Mouse (Mus musculus) testis, adult 2 months (tissue): ENCODE data around the gene Lctl. TPM values are rescaled to one million over a fixed set of nuclear protein-coding genes. Genes with fewer than 3 reads are reported as not detected.
"Not testable (repeated sequence)": the region's sequence is repeated elsewhere in the genome, so short reads cannot be mapped to it uniquely, and the experiment has no call there.

Source experiments
- H3K27ac ChIP-seq: fragments of 200-500 bp; 2 replicates; pipeline ENCODE4 v1.5.1; 2012; ENCODE audit warnings: low read depth, low read length; ENCODE audit not compliant: control insufficient read depth, insufficient read depth
- H3K27me3 ChIP-seq: fragments of 200-500 bp; 2 replicates; pipeline ENCODE4 v1.6.1; 2012; ENCODE audit warnings: mild to moderate bottlenecking, low read length, moderate library complexity; ENCODE audit not compliant: control insufficient read depth, insufficient read depth
- H3K36me3 ChIP-seq: fragments of 200-500 bp; 2 replicates; pipeline ENCODE4 v1.6.1; 2012; ENCODE audit warnings: mild to moderate bottlenecking, low read length; ENCODE audit not compliant: control insufficient read depth, insufficient read depth
- H3K4me1 ChIP-seq: fragments of 200-500 bp; 2 replicates; pipeline ENCODE4 v1.6.1; 2012; ENCODE audit warnings: low read length; ENCODE audit not compliant: control insufficient read depth, insufficient read depth
- H3K4me3 ChIP-seq: fragments of 200-500 bp; 2 replicates; pipeline ENCODE4 v1.5.1; 2012; ENCODE audit warnings: low read depth, mild to moderate bottlenecking, low read length, moderate library complexity, mixed read lengths; ENCODE audit not compliant: control insufficient read depth
- CTCF ChIP-seq: fragments of 200-500 bp; IDR thresholded peaks from 2 replicates; pipeline ENCODE4 v1.5.1; 2012; ENCODE audit warnings: low read depth, mild to moderate bottlenecking, inconsistent platforms, low read length, moderate library complexity; ENCODE audit not compliant: control insufficient read depth, insufficient read depth, insufficient replicate concordance
- POLR2A ChIP-seq: fragments of 200-500 bp; IDR thresholded peaks from 2 replicates; pipeline ENCODE4 v1.6.1; 2012; ENCODE audit warnings: low read depth, mild to moderate bottlenecking, inconsistent platforms, low read length, moderate library complexity; ENCODE audit not compliant: control insufficient read depth
- polyA plus RNA-seq: library from polyadenylated mRNA; depleted of rRNA; stranded (reverse); fragments of >200 nt; gene quantifications from 2 replicates; pipeline ENCODE4 v1.2.3, GENCODE M21; 2012

The Lctl gene
- polyA plus RNA-seq, 1 experiment: 0.49 TPM

- TF ChIP-seq CTCF: no peak
- no peak for TF ChIP-seq POLR2A
- H3K36me3 ChIP-seq: peaks cover 5% of the 10 kb centered on the region
- H3K27ac ChIP-seq: no peak overlapping the region
- no peaks in the 10 kb centered on the region for H3K4me1 ChIP-seq
- H3K4me3 ChIP-seq: no peak overlapping the region
- no peaks in the 10 kb centered on the region for H3K27me3 ChIP-seq
These were observed 39.7 kb downstream of the Lctl start for GRCm38 (mm10) chr9:64156641-64157040.

GRCm38 (mm10) chr9:64160471-64160870 is 43.5 kb downstream of the Lctl start:
- no peaks in the 10 kb centered on the region for H3K27me3 ChIP-seq
- H3K27ac ChIP-seq: no peak overlapping the region
- H3K4me1 ChIP-seq: no peaks in the 10 kb centered on the region
- H3K36me3 ChIP-seq: peaks cover 5% of the 10 kb centered on the region
- no peak overlapping the region for H3K4me3 ChIP-seq
- no peak for TF ChIP-seq CTCF
- no peak for TF ChIP-seq POLR2A

GRCm38 (mm10) chr9:64169967-64170366 is 53.0 kb downstream of the Lctl start:
- not testable (repeated sequence) for H3K4me3 ChIP-seq, H3K27me3 ChIP-seq, H3K27ac ChIP-seq, H3K36me3 ChIP-seq, H3K4me1 ChIP-seq

- no peaks in the 10 kb centered on the region for H3K27me3 ChIP-seq
- H3K4me3 ChIP-seq: peak overlapping the region; percentile 100
- H3K27ac ChIP-seq: peak overlapping the region; percentile 99
- TF ChIP-seq CTCF (no peak), POLR2A (no peak)
- no peaks in the 10 kb centered on the region for H3K36me3 ChIP-seq
- peaks cover 7% of the 10 kb centered on the region for H3K4me1 ChIP-seq
These were observed 55.3 kb downstream of the Lctl start for GRCm38 (mm10) chr9:64172145-64172815.

GRCm38 (mm10) chr9:64172816-64173665 is 56.1 kb downstream of the Lctl start, which contains the start of the genes Zwilch and Rpl4:
Gene Zwilch, minus strand, starts transcription at chr9:64173104.
Gene Rpl4, plus strand, starts transcription at chr9:64173375.
- TF ChIP-seq POLR2A (peak; percentile 92), CTCF (no peak)
- H3K4me3 ChIP-seq: peak within 1 kb of the TSS; percentile 100
- H3K36me3 ChIP-seq: no peaks in the 10 kb centered on the region
- no peaks in the 10 kb centered on the region for H3K27me3 ChIP-seq
- H3K4me1 ChIP-seq: peaks cover 7% of the 10 kb centered on the region
- peak within 1 kb of the TSS; percentile 99 for H3K27ac ChIP-seq

- Histone ChIP-seq H3K36me3 (no peaks in the 10 kb centered on the region), H3K4me3 (peak overlapping the region; percentile 100), H3K27me3 (no peaks in the 10 kb centered on the region), H3K27ac (peak overlapping the region; percentile 97), H3K4me1 (peaks cover 7% of the 10 kb centered on the region)
- TF ChIP-seq CTCF: no peak
- TF ChIP-seq POLR2A: no peak
These were observed 56.8 kb downstream of the Lctl start for GRCm38 (mm10) chr9:64173666-64174220.

- no peak for TF ChIP-seq POLR2A
- TF ChIP-seq CTCF: no peak
- Histone ChIP-seq H3K27ac (no peak overlapping the region), H3K4me3 (no peak overlapping the region), H3K36me3 (no peaks in the 10 kb centered on the region), H3K4me1 (peaks cover 7% of the 10 kb centered on the region), H3K27me3 (no peaks in the 10 kb centered on the region)
These were observed 57.4 kb downstream of the Lctl start for GRCm38 (mm10) chr9:64174341-64174740.
